Mouse (Mus musculus) heart, embryonic 11.5 days (tissue): ENCODE results near the gene S100a6. TPM values are rescaled to one million over a fixed set of nuclear protein-coding genes. Genes with fewer than 3 reads are reported as not detected.

Source experiments
- ATAC-seq: fragments of 200-750 bp; cut with Nextera tagmentation; replicated peaks from 2 replicates; pipeline ENCODE4 v1.8.0; 2017; ENCODE audit warnings: moderate library complexity; ENCODE audit not compliant: insufficient number of reproducible peaks, low FRiP score, low TSS enrichment
- H3K27ac ChIP-seq: fragments of 300-500 bp; sonication (generic); 2 replicates; pipeline ENCODE4 v1.5.1; 2014; ENCODE audit warnings: mild to moderate bottlenecking, low read depth, low read length
- H3K27me3 ChIP-seq: fragments of 300-500 bp; sonication (generic); 2 replicates; pipeline ENCODE4 v1.6.1; 2014; ENCODE audit warnings: mild to moderate bottlenecking, low read length, mixed read lengths; ENCODE audit not compliant: control insufficient read depth, insufficient read depth
- H3K36me3 ChIP-seq: fragments of 300-500 bp; sonication (generic); 2 replicates; pipeline ENCODE4 v1.6.1; 2014; ENCODE audit warnings: mild to moderate bottlenecking, low read length, moderate library complexity, mixed read lengths; ENCODE audit not compliant: control insufficient read depth, insufficient read depth
- H3K4me1 ChIP-seq: fragments of 300-500 bp; sonication (generic); 2 replicates; pipeline ENCODE4 v1.6.1; 2014; ENCODE audit warnings: low read length; ENCODE audit not compliant: control insufficient read depth, insufficient read depth
- H3K4me2 ChIP-seq: fragments of 300-500 bp; sonication (generic); 2 replicates; pipeline ENCODE4 v1.6.1; 2014; ENCODE audit warnings: mild to moderate bottlenecking, moderate library complexity
- H3K4me3 ChIP-seq: fragments of 300-500 bp; sonication (generic); 2 replicates; pipeline ENCODE4 v1.5.1; 2014; ENCODE audit warnings: low read depth, low read length
- H3K9ac ChIP-seq: fragments of 300-500 bp; sonication (generic); 2 replicates; pipeline ENCODE4 v1.6.1; 2014; ENCODE audit warnings: mild to moderate bottlenecking, low read depth, low read length, moderate library complexity
- H3K9me3 ChIP-seq: fragments of 300-500 bp; sonication (generic); replicated peaks from 2 replicates; pipeline ENCODE4 v1.6.1; 2016; ENCODE audit warnings: low read length; ENCODE audit not compliant: control insufficient read depth
- WGBS: fragments of 180-500 bp; shearing (Covaris S2); extraction: QIAGEN DNeasy Blood & Tissue Kit; methylation state at CpG from one replicate; pipeline ENCODE4 v1.1.7; 2014; ENCODE audit not compliant: insufficient replicate concordance; 5-methylcytosine and 5-hydroxymethylcytosine counted together
- polyA plus RNA-seq: library from polyadenylated mRNA; unstranded; fragments of >200 nt; fragmentation: Nextera tagmentation; extraction: Ambion mirVana; gene quantifications from 2 replicates; pipeline ENCODE4 v1.2.1, GENCODE M21; 2014

The S100a6 gene
- polyA plus RNA-seq, 1 experiment from 2014 or later, result 43.6 TPM

DNA sequence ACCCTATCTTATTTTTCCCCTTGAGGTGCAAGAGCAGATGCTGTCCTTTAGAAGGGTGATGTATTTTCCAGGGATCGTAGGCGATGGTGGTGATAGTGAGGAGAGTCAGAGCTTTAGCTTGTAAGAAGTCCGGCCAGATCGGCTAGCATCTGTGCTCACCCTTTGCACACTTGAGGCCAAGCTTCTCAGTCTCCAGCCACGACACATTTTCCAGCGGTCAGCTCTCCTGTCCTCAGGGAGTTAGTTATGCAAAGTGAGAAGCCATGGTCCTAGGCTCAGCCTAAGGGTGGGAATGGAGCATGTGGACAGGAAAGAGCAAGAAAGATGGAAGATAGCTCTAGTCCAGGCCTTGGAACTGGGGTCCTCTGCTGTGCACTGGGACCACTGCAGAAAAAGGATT is 15.9 kb upstream of the S100a6 start:
- Histone ChIP-seq H3K4me1 (no peaks in the 10 kb centered on the region), H3K27me3 (no peaks in the 10 kb centered on the region), H3K4me3 (no peak overlapping the region), H3K36me3 (no peaks in the 10 kb centered on the region), H3K27ac (no peak overlapping the region), H3K9me3 (no peaks in the 10 kb centered on the region), H3K4me2 (no peak overlapping the region), H3K9ac (no peak overlapping the region)
- ATAC-seq, result no peak
- WGBS, result 86% methylated on average over 6 of the region's 6 CpGs

DNA sequence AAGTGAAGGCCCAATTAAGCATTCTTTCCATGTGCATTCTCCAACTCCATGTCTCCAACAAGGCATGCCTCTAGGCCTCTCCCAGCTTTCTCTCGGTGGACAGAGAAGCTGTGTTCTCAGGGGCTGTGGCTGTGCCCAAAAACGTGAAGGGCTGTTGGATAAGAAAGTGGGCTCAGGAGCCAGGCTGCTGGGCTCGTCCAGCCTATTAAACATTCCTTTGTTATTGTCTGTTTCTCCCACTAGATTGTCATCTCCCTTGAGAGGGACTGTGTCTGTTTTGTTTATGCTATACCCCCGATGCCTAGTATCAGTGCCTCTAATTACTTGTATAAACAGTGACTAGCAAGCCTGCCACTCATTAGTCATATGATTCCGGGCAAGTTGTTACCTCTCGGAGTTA is 14.9 kb upstream of the S100a6 start:
- ATAC-seq, result no peak
- Histone ChIP-seq H3K36me3 (no peaks in the 10 kb centered on the region), H3K27me3 (no peaks in the 10 kb centered on the region), H3K4me1 (no peaks in the 10 kb centered on the region), H3K4me3 (no peak overlapping the region), H3K27ac (no peak overlapping the region), H3K9ac (no peak overlapping the region), H3K4me2 (no peak overlapping the region), H3K9me3 (no peaks in the 10 kb centered on the region)
- WGBS, result 26% methylated on average over 6 of the region's 6 CpGs

DNA sequence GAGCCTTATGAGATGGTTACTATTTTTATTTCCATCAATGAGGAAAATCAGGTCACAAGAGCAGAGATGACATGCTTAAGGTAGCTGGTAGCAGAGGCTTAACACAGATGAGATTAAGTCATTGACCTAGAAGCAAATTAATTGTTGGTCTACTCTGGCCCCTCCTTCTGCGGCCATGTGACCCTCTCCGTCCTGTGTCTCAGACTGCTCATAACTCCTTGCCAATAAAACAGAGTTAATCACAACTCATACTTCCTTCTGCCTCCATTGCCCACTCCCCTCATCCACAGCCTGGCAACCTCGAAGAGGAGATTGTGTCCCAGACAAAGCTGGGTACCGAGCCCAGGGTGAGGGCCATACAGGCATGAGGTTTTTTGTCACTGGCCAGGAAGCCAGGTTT is 14.5 kb upstream of the S100a6 start:
- H3K27me3 ChIP-seq, result no peaks in the 10 kb centered on the region
- H3K27ac ChIP-seq, result no peak overlapping the region
- no peak overlapping the region for H3K4me2 ChIP-seq
- H3K4me3 ChIP-seq, result no peak overlapping the region
- 0 out of 2 replicates have a peak, but pooled peaks cover under 1% of the 10 kb centered on the region for H3K4me1 ChIP-seq
- no peak for ATAC-seq
- 81% methylated on average over 4 of the region's 4 CpGs for WGBS
- H3K9ac ChIP-seq, result no peak overlapping the region
- no peaks in the 10 kb centered on the region for H3K9me3 ChIP-seq
- H3K36me3 ChIP-seq, result no peaks in the 10 kb centered on the region

DNA sequence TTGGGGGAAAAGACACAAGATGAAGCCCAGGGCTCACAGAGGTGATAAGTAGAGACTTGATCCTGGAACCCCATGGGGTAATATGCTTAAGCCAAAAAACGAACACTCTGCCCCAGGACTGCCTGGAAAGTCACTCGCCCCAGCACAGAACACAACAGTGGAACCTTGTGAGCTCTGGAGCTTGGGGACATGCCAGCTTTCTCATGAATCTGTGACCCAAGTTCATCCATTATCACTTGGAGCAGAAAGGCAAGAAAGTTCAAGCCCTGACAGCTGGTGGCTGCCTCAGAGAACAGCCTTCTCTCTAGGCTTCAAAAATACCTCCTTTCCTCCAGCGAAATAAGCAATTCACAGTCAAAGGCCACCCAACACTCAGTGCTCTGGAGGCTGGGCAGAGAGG is 13.3 kb upstream of the S100a6 start:
- 68% methylated on average over 3 of the region's 3 CpGs for WGBS

DNA sequence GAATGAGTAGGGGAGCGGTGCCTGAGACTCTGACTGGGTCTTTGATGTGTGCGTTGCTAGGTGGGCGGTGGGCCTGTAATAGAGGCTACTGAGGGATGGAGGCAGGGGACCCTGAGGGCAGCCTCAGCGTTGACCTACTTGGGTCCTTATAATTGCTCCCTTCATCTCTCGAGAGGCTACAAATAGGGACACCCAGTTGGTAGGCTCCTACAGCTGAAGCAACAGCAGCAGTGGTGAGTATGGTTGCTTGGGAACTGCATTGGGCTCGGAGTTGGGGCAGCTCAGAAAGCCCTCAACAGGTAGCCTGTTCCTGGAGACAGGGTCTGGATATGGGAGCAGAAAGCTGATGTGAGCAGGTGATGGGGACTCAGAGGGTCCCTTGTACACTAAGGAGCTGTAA is 12.6 kb upstream of the S100a6 start:
- Histone ChIP-seq H3K9me3 (no peaks in the 10 kb centered on the region), H3K27me3 (no peaks in the 10 kb centered on the region), H3K36me3 (no peaks in the 10 kb centered on the region), H3K9ac (no peak overlapping the region), H3K4me3 (no peak overlapping the region), H3K4me1 (peaks cover 5% of the 10 kb centered on the region; the same call in 1 of the 2 replicates), H3K4me2 (no peak overlapping the region), H3K27ac (no peak overlapping the region)
- no peak for ATAC-seq
- WGBS, result 70% methylated on average over 6 of the region's 6 CpGs

More for the DNA sequence above, 13.3 kb upstream of the S100a6 start:
- Histone ChIP-seq H3K27ac (no peak overlapping the region), H3K27me3 (no peaks in the 10 kb centered on the region), H3K9me3 (no peaks in the 10 kb centered on the region), H3K4me1 (peaks cover 5% of the 10 kb centered on the region; the same call in 1 of the 2 replicates), H3K4me3 (no peak overlapping the region), H3K9ac (no peak overlapping the region), H3K4me2 (no peak overlapping the region), H3K36me3 (no peaks in the 10 kb centered on the region)
- ATAC-seq, result no peak

DNA sequence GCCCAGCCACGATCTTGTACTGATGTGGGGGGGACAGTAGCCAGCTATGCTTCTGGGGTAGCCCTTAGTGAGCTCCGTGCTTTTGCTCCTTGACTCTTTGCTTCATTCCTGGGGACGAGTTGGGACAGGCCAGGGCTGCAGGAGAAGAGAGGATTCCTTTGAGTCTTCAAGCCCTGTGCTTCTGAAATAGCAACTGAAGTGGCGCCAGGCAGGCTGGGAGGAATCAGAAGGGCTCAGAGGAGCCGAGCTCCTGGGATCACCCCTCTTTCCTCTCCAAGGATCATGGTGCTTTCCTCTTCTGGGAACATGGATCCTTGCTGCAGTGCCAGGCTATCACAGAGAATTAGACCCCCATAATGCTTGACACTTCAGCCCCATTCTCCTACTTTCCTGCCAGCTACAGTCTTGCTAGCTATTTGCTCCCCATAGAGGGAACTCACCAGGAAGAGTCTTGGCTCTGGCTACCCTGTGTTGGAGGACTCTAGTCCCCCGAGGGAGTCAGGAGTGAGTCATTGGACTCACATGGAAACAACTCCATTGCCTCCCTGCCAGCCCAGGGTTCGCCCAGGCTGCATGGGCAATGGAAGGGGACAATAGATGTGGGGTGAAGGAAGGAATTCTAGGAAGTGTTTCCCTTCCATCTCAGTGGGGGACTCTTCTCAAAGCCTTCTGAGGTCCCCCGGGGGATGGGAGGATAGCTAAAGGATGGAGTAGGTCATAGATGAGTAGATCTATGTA is 12.1 kb upstream of the S100a6 start:
- H3K9me3 ChIP-seq, result no peaks in the 10 kb centered on the region
- no peak overlapping the region for H3K4me2 ChIP-seq
- no peak overlapping the region for H3K9ac ChIP-seq
- H3K27me3 ChIP-seq, result no peaks in the 10 kb centered on the region
- ATAC-seq, result no peak
- H3K4me1 ChIP-seq, result peaks cover 5% of the 10 kb centered on the region; the same call in 1 of the 2 replicates
- H3K36me3 ChIP-seq, result no peaks in the 10 kb centered on the region
- no peak overlapping the region for H3K4me3 ChIP-seq
- 64% methylated on average over 8 of the region's 8 CpGs for WGBS
- H3K27ac ChIP-seq, result no peak overlapping the region

DNA sequence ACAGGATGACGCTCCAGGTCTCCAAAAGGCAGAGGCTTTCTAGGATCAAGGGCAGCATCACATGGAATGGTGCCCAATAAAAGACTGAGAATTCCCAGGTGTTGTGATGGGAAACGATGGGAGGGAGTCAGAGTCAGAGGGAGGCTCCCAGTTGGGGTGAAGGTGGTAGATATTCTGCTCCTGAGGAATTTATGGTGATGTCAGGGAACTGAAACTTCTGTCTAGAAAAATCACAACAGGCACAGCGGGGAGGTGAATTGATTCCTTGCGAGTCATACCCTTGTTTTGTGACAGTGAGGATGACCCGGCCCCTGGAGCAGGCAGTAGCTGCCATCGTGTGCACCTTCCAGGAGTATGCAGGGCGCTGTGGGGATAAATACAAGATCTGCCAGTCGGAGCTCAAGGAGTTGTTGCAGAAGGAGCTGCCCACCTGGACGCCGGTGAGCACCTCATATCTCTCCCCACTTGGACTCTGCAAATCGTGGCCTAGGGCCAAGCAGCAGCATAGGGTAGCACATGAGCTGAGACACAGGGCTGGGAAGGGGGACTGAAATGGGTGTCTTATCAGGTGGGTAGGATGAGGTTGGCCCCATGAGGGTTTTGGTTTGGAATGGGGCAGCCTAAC is 11.1 kb upstream of the S100a6 start, which contains the start of gene Gm42674:
Gene Gm42674, plus strand, starts transcription at position 419 of the 625 bp plus-strand sequence.
- H3K9ac ChIP-seq, result no peak within 1 kb of the TSS
- H3K36me3 ChIP-seq, result no peaks in the 10 kb centered on the region
- H3K27me3 ChIP-seq, result no peaks in the 10 kb centered on the region
- ATAC-seq, result no peak
- WGBS, result 70% methylated on average over 11 of the region's 11 CpGs
- no peak within 1 kb of the TSS for H3K4me3 ChIP-seq
- H3K27ac ChIP-seq, result no peak within 1 kb of the TSS
- no peak within 1 kb of the TSS for H3K4me2 ChIP-seq
- peaks cover 5% of the 10 kb centered on the region; the same call in 1 of the 2 replicates for H3K4me1 ChIP-seq
- H3K9me3 ChIP-seq, result no peaks in the 10 kb centered on the region

DNA sequence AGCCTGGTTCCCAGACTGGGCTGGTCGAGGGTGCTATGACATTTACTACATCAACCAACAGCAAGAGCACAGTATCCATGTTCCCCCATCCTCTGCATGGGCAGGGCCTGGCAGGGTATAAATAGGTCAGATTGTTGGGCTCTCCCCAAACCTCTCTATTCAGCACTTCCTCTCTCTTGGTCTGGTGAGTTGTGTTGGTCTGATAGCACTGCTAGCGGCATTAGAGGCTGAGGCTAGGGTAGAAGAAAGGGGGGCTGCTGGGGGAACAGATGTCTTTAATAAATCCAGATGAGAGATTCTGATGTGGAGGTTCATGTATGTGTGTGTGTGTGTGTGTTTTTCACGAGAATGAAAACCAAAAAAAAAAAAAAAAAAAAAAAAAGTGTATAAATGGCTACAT is 9.1 kb upstream of the S100a6 start, which contains the start of gene S100a4:
Gene S100a4, plus strand, starts transcription at position 149 of the 400 bp plus-strand sequence.
- no peaks in the 10 kb centered on the region for H3K36me3 ChIP-seq
- H3K4me2 ChIP-seq, result no peak within 1 kb of the TSS
- H3K27me3 ChIP-seq, result 0 out of 2 replicates have a peak, but pooled peaks cover 3% of the 10 kb centered on the region
- no peak within 1 kb of the TSS for H3K9ac ChIP-seq
- 48% methylated on average over 3 of the region's 3 CpGs for WGBS
- no peak for ATAC-seq
- no peak within 1 kb of the TSS for H3K4me3 ChIP-seq
- H3K9me3 ChIP-seq, result no peaks in the 10 kb centered on the region
- H3K4me1 ChIP-seq, result peaks cover 5% of the 10 kb centered on the region; the same call in 1 of the 2 replicates
- no peak within 1 kb of the TSS for H3K27ac ChIP-seq
